Mouse (Mus musculus) CD4-positive helper T cell, adult 2 months (primary cell): ENCODE results near the gene Dffa.
"Not testable (repeated sequence)": the region's sequence is repeated elsewhere in the genome, so short reads cannot be mapped to it uniquely, and the experiment has no call there.

Experiments used
- DNase-seq: peaks from one replicate; pipeline ENCODE4 v3.0.0-alpha.2; 2012; ENCODE audit warnings: low read depth, missing footprints, low spot score

Gene Dffa

DNA sequence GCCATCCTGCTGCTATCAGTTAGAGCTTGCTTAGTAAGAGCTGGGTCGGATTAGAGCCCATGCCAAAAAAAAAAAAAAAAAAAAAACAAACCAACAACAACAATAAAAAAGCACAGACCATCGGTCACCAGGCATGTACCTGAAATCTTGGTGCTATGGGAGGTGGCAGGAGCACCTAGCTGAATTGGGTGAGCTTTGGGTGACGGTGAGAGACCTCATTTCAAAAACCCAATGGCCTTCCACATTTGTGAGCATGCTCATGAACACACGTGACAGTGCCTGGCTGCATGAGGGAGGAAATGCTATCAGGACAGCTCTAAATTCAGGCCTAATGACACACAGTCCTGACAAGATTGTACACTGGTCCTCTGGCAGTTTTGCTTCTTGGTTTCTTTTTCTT is 44.1 kb downstream of the Dffa start:
- no peak for DNase-seq

DNA sequence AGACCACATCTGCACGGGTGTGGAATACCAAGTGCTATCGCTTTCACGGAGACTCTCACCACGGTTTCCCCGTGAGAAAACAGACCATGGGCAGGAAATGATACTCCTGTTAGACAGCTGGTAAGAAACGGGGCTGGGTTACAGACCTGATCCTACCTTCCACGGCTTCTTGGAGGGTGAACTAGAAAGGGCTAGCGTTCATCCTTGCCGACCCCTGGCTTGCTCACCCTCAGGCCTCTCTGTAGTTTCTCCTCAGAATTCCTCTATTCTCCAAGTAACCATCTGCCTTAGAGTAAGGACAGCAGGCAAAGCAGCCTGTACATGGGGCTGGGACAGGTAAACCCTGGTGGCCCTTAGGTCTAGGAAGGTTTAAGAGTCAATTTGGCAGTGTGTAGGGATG is 45.2 kb downstream of the Dffa start:
- DNase-seq: no peak

GRCm38 (mm10) chr4:149149611-149150010 is 45.7 kb downstream of the Dffa start:
- DNase-seq: no peak

DNA sequence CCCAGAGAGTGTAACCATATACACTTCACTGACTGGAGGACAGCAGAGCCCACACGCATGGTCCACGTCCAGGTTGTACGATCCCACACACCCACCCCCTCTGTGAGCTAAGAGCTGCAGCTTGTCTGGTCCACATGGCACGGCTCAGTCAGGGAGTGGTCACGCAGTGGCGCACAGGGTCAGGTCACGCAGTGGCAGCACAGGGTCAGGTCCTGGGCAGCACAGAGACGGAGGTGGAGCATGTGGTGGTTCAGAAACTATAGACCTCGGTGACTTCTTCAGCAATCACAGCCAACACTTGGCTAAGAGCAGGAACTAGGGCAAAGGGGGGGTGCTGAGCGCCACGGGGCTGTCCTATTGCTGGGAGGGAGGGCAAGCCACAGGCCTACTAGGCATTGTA is 46.3 kb downstream of the Dffa start:
- no peak for DNase-seq

DNA sequence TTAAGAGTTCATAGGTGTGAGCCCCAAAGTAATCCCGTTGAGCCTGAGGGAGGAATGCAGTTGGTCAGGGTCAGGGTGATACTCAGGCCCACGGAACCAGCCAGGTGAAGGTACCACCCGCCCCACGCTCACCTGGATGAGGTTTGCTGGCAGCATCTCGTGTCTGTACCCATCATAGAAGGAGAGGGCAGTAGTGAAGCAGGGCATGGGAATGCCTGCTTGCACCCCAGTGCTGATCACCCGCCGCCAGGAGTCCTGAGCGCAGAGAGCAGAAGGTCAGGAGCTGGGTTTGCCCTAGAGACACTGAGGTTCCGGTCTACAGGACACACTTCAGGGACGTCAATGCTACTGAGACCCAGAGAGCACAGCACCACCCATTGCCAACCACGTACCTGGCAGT is 46.8 kb downstream of the Dffa start:
- no peak for DNase-seq

DNA sequence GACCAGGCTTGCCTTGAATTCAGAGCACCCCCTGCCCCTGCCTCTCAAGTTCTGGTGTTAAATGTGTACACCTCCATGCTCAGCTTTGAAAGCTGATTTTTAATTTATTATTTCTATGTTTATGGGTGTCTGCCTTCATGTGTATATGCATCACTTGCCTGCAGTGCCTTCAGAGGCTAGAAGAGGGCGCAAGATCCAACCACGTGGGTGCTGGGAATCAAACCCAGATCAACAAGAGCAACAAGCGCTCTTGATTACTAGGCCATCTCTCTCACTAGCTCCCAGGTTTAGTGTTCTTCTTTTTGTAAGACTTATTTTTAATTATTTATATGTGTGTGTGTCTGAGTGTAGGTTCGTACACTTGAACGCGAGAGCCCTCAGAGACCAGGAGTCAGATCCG is 50.9 kb downstream of the Dffa start:
- DNase-seq: no peak

GRCm38 (mm10) chr4:149155711-149156110 is 51.8 kb downstream of the Dffa start:
- DNase-seq: no peak

- DNase-seq: no peak
Measured at GRCm38 (mm10) chr4:149157415-149157973, 53.5 kb downstream of the Dffa start.

DNA sequence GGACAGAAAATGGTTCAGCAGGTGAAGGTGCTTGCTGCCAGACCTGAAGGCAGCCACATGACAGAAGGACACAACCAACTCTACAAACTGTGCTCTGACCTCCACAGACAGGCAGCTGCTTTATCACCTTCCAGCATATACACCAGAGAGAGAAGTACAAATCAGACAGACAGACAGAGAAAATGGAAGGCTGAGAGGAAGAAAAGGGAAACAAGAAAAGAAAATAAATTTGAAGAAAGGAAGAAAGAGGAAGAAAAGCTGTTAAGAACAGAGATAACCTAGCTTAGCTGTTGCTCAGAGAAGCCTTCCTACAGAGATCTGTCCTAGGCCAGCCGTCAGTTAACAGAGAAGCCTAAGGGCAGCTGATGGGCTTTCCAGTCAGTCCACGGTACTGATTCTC is 55.3 kb downstream of the Dffa start:
- DNase-seq: no peak

- DNase-seq: no peak
Measured at GRCm38 (mm10) chr4:149159891-149160290, 55.9 kb downstream of the Dffa start.

DNA sequence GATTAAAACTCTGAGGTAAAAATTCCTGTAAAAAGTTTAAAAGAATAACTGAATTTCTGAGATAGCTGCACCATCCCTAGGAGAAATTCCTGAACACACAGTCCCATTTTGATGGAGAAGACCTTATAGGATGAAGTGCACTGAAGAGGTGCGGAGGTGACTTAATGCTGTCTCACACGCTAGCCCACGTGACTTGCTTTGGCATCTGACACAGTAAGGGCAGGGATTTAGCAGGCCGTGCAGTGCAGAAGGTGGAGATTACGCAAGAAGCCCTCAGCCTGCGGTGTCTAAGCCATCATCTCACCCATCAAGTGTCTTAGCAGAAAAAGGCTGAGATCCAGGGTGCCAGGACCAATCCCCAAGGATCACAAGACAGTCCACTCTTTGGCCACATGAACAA is 57.2 kb downstream of the Dffa start:
- no peak for DNase-seq

- DNase-seq: no peak
Measured at GRCm38 (mm10) chr4:149163196-149163595, 59.2 kb downstream of the Dffa start.

GRCm38 (mm10) chr4:149164150-149164549 is 60.2 kb downstream of the Dffa start:
- no peak for DNase-seq

GRCm38 (mm10) chr4:149166215-149166946 is 62.4 kb downstream of the Dffa start, which contains the start of gene Pgd:
Pgd (minus strand) TSS chr4:149166771.
- peak; percentile 96 for DNase-seq

GRCm38 (mm10) chr4:149166957-149167611 is 63.1 kb downstream of the Dffa start:
- peak; percentile 71 for DNase-seq

GRCm38 (mm10) chr4:149168016-149168415 is 64.1 kb downstream of the Dffa start:
- no peak for DNase-seq

DNA sequence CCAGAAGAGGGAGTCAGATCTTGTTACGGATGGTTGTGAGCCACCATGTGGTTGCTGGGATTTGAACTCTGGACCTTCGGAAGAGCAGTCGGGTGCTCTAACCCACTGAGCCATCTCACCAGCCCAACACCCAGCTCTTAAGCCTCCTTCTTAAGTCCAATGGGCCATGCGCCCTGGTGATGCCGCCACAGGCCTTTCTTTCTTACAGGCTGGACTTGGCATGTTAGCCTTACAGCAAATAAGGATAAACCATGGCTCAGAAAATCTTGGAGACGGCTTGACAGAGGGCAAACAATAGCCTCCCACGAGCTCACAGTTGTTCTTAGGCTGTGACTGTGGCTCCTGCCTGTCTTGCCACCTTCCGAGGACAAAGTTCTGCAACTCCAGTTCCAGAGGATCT is 66.0 kb downstream of the Dffa start:
- DNase-seq: not testable (repeated sequence)
